Mouse (Mus musculus): Measurements from ENCODE around the gene Pygl. TPM values are rescaled to one million over a fixed set of nuclear protein-coding genes. Genes with fewer than 3 reads are reported as not detected.
A peak's percentile ranks its signal among the peaks of the same experiment; 100 is the strongest.

Gene Pygl
- polyA plus RNA-seq, 1 experiment = 2.0 TPM

DNA sequence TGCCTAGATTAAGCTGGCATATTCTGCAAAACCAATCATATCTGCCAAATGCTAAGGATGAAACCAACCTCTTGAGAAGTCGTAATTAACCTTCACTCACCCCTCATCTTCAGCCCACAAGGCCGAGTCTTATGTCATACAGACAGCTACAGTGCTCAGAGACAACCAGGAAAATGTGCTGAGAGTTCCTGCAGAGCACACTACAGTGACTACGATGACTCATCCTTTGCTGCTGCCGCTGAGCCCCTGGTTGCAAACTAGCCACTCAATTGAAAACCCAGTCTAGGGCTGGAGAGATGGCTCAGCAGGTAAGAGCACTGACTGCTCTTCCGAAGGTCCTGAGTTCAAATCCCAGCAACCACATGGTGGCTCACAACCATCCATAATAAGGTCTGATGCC is 8.5 kb upstream of the Pygl start:
- H3K27ac ChIP-seq (ENCODE audit: control insufficient read depth, insufficient read depth, low read depth, low read length) = no peak overlapping the region
- H3K4me1 ChIP-seq (ENCODE audit: control insufficient read depth, insufficient read depth, low read length) = peaks cover 4% of the 10 kb centered on the region
- H3K27me3 ChIP-seq (ENCODE audit: control insufficient read depth, insufficient read depth, low read length) = no peaks in the 10 kb centered on the region
- no peak overlapping the region for H3K4me3 ChIP-seq (ENCODE audit: control insufficient read depth, low read depth, low read length)
- TF ChIP-seq CTCF (IDR thresholded peaks at IDR 0.05; ENCODE audit: control insufficient read depth, insufficient read depth, insufficient replicate concordance, low read depth, low read length) (no peak), POLR2A (IDR thresholded peaks at IDR 0.05; ENCODE audit: control insufficient read depth, low read depth, low read length) (no peak)
- no peaks in the 10 kb centered on the region for H3K36me3 ChIP-seq (ENCODE audit: control insufficient read depth, insufficient read depth, low read length)

DNA sequence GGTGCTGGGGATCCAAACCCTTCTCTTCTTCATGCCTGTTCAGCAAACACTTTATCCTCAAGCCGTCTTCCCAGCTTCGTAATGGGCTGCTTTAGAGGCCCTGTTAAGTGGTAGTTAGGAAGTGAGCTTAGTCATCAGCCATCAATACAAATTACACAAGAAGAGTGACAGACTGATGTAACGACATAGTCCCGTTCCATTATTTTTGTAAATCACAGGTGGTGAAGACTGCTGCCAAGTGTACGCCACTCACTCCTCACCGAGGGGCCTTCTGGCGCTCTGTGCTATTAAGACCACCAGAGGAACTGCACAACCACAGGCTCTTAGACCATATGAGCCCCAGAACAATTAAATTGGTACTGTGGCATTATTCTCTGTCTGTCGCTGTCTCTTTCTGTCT is 7.3 kb upstream of the Pygl start:
- H3K4me3 ChIP-seq (ENCODE audit: control insufficient read depth, low read depth, low read length) = no peak overlapping the region
- TF ChIP-seq CTCF (IDR thresholded peaks at IDR 0.05; ENCODE audit: control insufficient read depth, insufficient read depth, insufficient replicate concordance, low read depth, low read length) = no peak
- TF ChIP-seq POLR2A (IDR thresholded peaks at IDR 0.05; ENCODE audit: control insufficient read depth, low read depth, low read length) = no peak
- H3K27ac ChIP-seq (ENCODE audit: control insufficient read depth, insufficient read depth, low read depth, low read length) = no peak overlapping the region
- no peaks in the 10 kb centered on the region for H3K27me3 ChIP-seq (ENCODE audit: control insufficient read depth, insufficient read depth, low read length)
- H3K4me1 ChIP-seq (ENCODE audit: control insufficient read depth, insufficient read depth, low read length) = peaks cover 4% of the 10 kb centered on the region
- H3K36me3 ChIP-seq (ENCODE audit: control insufficient read depth, insufficient read depth, low read length) = no peaks in the 10 kb centered on the region

DNA sequence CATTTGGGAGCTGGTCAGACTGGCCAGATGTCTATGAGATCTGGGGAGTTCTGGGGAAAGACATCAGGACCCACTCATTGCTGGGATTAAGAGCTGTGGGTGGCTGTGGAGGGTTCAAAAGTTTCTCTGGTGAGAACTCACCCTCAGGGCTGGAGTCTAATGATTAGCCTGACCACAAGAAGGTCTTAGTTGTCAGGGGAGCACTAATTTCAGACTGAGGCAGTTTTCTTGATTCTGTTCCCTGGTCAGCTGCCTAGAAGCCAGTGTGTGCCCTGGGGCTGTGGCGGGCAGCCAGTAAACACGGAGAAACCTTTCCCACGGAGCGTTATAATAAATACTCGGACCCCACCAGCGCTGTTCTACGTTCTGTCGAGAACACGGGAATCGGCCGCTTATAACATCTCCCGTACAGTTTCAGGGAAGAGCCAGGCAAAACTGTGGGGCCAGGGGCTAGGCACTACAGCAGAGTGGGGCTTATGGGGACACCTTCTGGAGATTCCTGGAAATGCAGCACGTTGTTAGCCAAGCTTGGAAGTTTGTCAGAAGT is 3.7 kb upstream of the Pygl start:
- peak; percentile 69 for TF ChIP-seq CTCF (IDR thresholded peaks at IDR 0.05; ENCODE audit: control insufficient read depth, insufficient read depth, insufficient replicate concordance, low read depth, low read length)
- TF ChIP-seq POLR2A (IDR thresholded peaks at IDR 0.05; ENCODE audit: control insufficient read depth, low read depth, low read length) = no peak
- peak overlapping the region; percentile 41 for H3K4me3 ChIP-seq (ENCODE audit: control insufficient read depth, low read depth, low read length)
- H3K27me3 ChIP-seq (ENCODE audit: control insufficient read depth, insufficient read depth, low read length) = no peaks in the 10 kb centered on the region
- no peaks in the 10 kb centered on the region for H3K36me3 ChIP-seq (ENCODE audit: control insufficient read depth, insufficient read depth, low read length)
- H3K27ac ChIP-seq (ENCODE audit: control insufficient read depth, insufficient read depth, low read depth, low read length) = no peak overlapping the region
- H3K4me1 ChIP-seq (ENCODE audit: control insufficient read depth, insufficient read depth, low read length) = peaks cover 4% of the 10 kb centered on the region

- H3K4me3 ChIP-seq (ENCODE audit: control insufficient read depth, low read depth, low read length) = no peak overlapping the region
- TF ChIP-seq CTCF (IDR thresholded peaks at IDR 0.05; ENCODE audit: control insufficient read depth, insufficient read depth, insufficient replicate concordance, low read depth, low read length) (peak; percentile 67; the same call in 1 of the 2 replicates), POLR2A (IDR thresholded peaks at IDR 0.05; ENCODE audit: control insufficient read depth, low read depth, low read length) (no peak)
- peaks cover 4% of the 10 kb centered on the region for H3K4me1 ChIP-seq (ENCODE audit: control insufficient read depth, insufficient read depth, low read length)
- H3K36me3 ChIP-seq (ENCODE audit: control insufficient read depth, insufficient read depth, low read length) = no peaks in the 10 kb centered on the region
- H3K27ac ChIP-seq (ENCODE audit: control insufficient read depth, insufficient read depth, low read depth, low read length) = no peak overlapping the region
- no peaks in the 10 kb centered on the region for H3K27me3 ChIP-seq (ENCODE audit: control insufficient read depth, insufficient read depth, low read length)
Observed at GRCm38 (mm10) chr12:70234411-70234810, 3.1 kb upstream of the Pygl start.

DNA sequence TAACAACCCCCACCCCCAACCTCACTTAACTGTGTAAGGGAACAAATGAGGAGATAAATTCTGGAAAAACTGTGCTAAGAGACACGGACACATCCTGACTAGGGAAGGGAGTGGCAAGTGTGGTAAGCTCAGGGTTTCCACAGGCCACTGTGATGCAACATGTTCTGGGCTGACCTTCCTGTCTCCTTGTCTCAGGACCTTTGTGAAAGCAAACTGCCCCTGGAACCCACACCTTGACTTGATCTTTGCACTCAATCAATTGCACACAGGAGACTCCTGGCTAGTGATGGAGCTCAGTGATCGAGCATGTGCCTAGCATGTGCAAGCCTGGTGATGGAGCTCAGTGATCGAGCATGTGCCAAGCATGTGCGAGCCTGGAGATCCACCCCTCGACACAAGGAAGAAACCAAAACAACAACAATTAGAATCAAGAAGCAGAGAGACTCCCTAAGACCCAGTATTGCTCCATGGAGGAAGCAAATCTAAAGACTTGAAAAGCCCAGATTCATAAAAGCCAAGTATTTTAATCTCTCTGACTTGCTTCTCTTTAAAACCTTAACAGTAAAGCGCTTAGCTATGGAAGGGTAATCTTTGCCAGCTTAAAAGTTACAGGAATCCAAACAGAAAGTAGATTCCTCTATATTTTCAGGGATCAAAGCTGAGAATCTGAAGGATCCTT is 2.5 kb upstream of the Pygl start:
- Histone ChIP-seq H3K27me3 (ENCODE audit: control insufficient read depth, insufficient read depth, low read length) (no peaks in the 10 kb centered on the region), H3K27ac (ENCODE audit: control insufficient read depth, insufficient read depth, low read depth, low read length) (no peak overlapping the region), H3K4me1 (ENCODE audit: control insufficient read depth, insufficient read depth, low read length) (peaks cover 4% of the 10 kb centered on the region), H3K4me3 (ENCODE audit: control insufficient read depth, low read depth, low read length) (no peak overlapping the region), H3K36me3 (ENCODE audit: control insufficient read depth, insufficient read depth, low read length) (no peaks in the 10 kb centered on the region)
- TF ChIP-seq CTCF (IDR thresholded peaks at IDR 0.05; ENCODE audit: control insufficient read depth, insufficient read depth, insufficient replicate concordance, low read depth, low read length) (no peak), POLR2A (IDR thresholded peaks at IDR 0.05; ENCODE audit: control insufficient read depth, low read depth, low read length) (no peak)

GRCm38 (mm10) chr12:70232020-70232544 is 794 bp upstream of the Pygl start:
- H3K4me3 ChIP-seq (ENCODE audit: control insufficient read depth, low read depth, low read length) = no peak overlapping the region
- TF ChIP-seq POLR2A (IDR thresholded peaks at IDR 0.05; ENCODE audit: control insufficient read depth, low read depth, low read length) = no peak
- no peak for TF ChIP-seq CTCF (IDR thresholded peaks at IDR 0.05; ENCODE audit: control insufficient read depth, insufficient read depth, insufficient replicate concordance, low read depth, low read length)
- H3K27ac ChIP-seq (ENCODE audit: control insufficient read depth, insufficient read depth, low read depth, low read length) = no peak overlapping the region
- no peaks in the 10 kb centered on the region for H3K36me3 ChIP-seq (ENCODE audit: control insufficient read depth, insufficient read depth, low read length)
- no peaks in the 10 kb centered on the region for H3K27me3 ChIP-seq (ENCODE audit: control insufficient read depth, insufficient read depth, low read length)
- peaks cover 11% of the 10 kb centered on the region for H3K4me1 ChIP-seq (ENCODE audit: control insufficient read depth, insufficient read depth, low read length)

DNA sequence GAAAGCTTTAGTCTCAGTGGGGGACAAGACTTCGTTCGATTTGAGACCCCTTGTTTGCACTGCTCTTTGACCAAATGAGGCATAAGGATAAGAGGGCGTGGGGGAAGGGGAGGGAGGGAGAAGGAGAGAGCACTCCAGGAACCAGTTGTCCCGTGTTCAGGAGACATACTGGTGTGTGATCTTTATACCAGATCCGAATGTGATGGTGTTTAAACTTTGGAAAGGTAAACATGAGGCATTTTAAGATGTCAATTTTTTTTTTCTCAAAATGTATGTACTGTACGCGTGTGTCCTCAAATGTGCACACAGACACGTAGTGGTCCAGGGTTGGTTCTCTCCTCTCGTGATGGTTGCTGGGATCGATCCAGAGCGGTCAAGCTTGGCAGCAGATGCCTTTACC is 3.1 kb downstream of the Pygl start:
- Histone ChIP-seq H3K27ac (ENCODE audit: control insufficient read depth, insufficient read depth, low read depth, low read length) (no peak overlapping the region), H3K27me3 (ENCODE audit: control insufficient read depth, insufficient read depth, low read length) (no peaks in the 10 kb centered on the region), H3K4me1 (ENCODE audit: control insufficient read depth, insufficient read depth, low read length) (peaks cover 12% of the 10 kb centered on the region), H3K36me3 (ENCODE audit: control insufficient read depth, insufficient read depth, low read length) (no peaks in the 10 kb centered on the region), H3K4me3 (ENCODE audit: control insufficient read depth, low read depth, low read length) (no peak overlapping the region)
- no peak for TF ChIP-seq CTCF (IDR thresholded peaks at IDR 0.05; ENCODE audit: control insufficient read depth, insufficient read depth, insufficient replicate concordance, low read depth, low read length)
- no peak for TF ChIP-seq POLR2A (IDR thresholded peaks at IDR 0.05; ENCODE audit: control insufficient read depth, low read depth, low read length)

Data from testis, adult 2 months (tissue).